Mouse (Mus musculus) retina, adult 2 months (tissue): ENCODE measurements at regions not wholly inside any gene's neighbourhood (a gene's known extent, or its start where the extent isn't known, plus 50 kb on each side); places are given as distances from the start of the nearest gene placed in this dataset.

Experiments used
- DNase-seq: peaks from one replicate; pipeline ENCODE4 v3.0.0-alpha.2; 2012; ENCODE audit warnings: low read depth, low spot score

DNA sequence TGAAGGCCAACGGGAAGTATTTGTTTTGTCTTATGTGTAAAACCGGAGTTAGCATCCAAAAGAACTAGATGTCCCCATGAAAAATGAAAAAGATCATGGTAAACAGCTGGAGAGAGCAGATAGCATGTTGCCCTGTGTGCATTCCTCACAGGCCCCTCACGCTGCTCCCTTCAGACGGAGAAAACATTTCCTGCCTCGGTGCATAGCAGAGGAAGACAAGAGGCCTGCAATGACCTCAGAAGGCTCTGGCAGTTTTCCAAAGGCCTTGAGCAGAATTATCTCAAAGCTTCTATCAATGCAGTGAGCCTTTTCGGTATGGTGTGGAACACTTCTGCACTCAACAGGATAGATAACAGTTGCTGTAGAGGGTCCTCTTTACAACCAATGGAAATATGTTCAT, 101.3 kb upstream of the Ccn2 start:
- DNase-seq: no peak

DNA sequence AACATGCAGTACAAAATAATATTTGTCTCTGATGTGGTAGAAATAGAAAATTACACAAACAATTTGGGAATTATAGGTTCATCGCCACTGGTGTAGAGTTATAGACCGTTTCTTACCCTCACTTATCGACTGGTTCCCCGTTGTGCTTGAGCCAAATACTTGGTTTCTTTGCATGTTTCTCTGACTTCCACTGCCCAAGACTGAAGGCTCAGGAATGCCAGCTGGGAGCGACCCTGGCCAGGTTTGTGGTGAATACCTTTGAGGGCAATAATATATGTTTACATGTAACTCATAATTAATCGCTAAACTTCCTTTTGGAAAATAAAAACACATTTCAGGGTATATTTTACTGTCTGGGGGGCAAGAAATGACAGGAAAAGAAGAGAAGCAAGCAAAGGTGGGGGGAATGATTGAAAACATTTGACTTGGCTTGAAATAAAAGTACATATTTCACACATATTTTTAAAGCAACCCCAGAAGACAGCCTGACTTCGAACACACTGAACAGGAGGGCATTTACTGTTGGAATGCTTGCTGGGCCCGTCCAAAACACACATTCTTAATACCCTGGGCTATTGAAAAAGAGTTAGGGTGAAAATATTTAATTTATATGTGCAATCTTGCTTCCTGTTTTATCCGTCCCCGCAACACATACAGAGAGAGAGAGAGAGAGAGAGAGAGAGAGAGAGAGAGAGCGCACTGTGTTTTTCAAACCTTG, 75.3 kb upstream of the Ccn2 start:
- DNase-seq: no peak

DNA sequence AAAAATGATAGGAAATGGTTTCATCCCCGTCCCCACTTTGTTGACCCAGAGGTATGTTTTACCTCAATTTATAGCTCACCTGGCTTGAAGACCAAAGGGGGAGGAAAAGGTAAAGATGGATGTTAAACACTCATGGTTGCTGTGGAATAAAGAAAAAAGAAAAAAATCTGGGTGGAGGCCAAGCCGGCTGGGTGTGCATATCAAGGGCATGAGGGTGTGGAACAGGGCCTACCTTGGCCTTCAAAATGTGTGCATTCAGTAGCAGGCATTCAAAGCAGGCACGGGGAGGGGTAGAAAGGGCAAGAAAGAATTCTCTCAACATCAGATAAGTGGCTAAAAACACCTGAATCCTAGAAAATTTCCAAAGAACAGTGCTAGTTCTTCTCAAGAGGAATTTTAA, 74.7 kb upstream of the Ccn2 start:
- no peak for DNase-seq

DNA sequence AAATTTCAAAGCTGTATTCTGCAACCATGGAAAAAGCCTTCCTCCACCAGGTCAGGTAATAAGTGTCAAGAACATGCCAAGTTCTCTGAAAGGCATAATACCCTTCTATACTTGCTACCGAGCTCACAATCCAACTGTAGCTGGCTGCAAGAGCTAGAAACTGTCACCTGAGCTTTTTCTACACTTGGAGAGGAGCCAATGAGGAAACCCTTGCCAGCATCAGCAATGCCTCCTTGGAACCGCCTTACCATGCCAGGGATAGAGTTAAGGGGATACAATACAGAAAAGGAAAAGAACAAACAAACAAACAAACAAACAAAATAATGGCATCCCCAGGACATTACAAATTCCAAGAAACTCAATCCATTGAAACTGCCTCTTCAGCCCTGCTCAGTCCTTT, 62.5 kb upstream of the Ccn2 start:
- DNase-seq: no peak

GRCm38 (mm10) chr10:24534901-24535300, 60.3 kb upstream of the Ccn2 start:
- no peak for DNase-seq

- no peak for DNase-seq
Observed at GRCm38 (mm10) chr10:24535461-24535860, 59.8 kb upstream of the Ccn2 start.

- DNase-seq: no peak
Observed at GRCm38 (mm10) chr10:24541990-24542389, 53.3 kb upstream of the Ccn2 start.
